Mouse (Mus musculus) intestine, postnatal 0 days (tissue): Measurements from ENCODE around the gene Eps8l1. TPM values are rescaled to one million over a fixed set of nuclear protein-coding genes. Genes with fewer than 3 reads are reported as not detected.

Experiments used
- ATAC-seq: fragments of 200-750 bp; cut with Nextera tagmentation; 2 replicates; pipeline ENCODE4 v1.8.0; 2017; ENCODE audit warnings: mild to moderate bottlenecking, moderate TSS enrichment, moderate library complexity
- H3K27ac ChIP-seq: fragments of 300-500 bp; sonication (generic); 2 replicates; pipeline ENCODE4 v1.5.1; 2014; ENCODE audit warnings: mild to moderate bottlenecking, low read depth, low read length, moderate library complexity
- H3K27me3 ChIP-seq: fragments of 300-500 bp; sonication (generic); replicated peaks from 2 replicates; pipeline ENCODE4 v1.6.1; 2014; ENCODE audit warnings: low read length, mixed read lengths; ENCODE audit not compliant: control insufficient read depth, insufficient read depth
- H3K36me3 ChIP-seq: fragments of 300-500 bp; sonication (generic); 2 replicates; pipeline ENCODE4 v1.6.1; 2014; ENCODE audit warnings: mild to moderate bottlenecking, moderate library complexity; ENCODE audit not compliant: control insufficient read depth, insufficient read depth
- H3K4me1 ChIP-seq: fragments of 300-500 bp; sonication (generic); replicated peaks from 2 replicates; pipeline ENCODE4 v1.6.1; 2014; ENCODE audit warnings: antibody characterized with exemption, low read length, mixed read lengths; ENCODE audit not compliant: control insufficient read depth, insufficient read depth
- H3K4me2 ChIP-seq: fragments of 300-500 bp; sonication (generic); replicated peaks from 2 replicates; pipeline ENCODE4 v1.6.1; 2014; ENCODE audit warnings: low read depth, mild to moderate bottlenecking, moderate library complexity
- H3K4me3 ChIP-seq: fragments of 300-500 bp; sonication (generic); 2 replicates; pipeline ENCODE4 v1.5.1; 2014; ENCODE audit warnings: low read depth, low read length
- H3K9ac ChIP-seq: fragments of 300-500 bp; sonication (generic); 2 replicates; pipeline ENCODE4 v1.6.1; 2014; ENCODE audit warnings: mild to moderate bottlenecking, low read depth, low read length
- H3K9me3 ChIP-seq: fragments of 300-500 bp; sonication (generic); 2 replicates; pipeline ENCODE4 v1.6.1; 2016; ENCODE audit warnings: mixed run types; ENCODE audit not compliant: control insufficient read depth
- CTCF ChIP-seq: sonication (generic); IDR thresholded peaks from 2 replicates; pipeline ENCODE4 v1.5.1; 2016; ENCODE audit warnings: low read depth, mild to moderate bottlenecking, control low read depth, antibody characterized with exemption, moderate library complexity
- WGBS: fragments of 180-500 bp; shearing (Covaris S2); extraction: QIAGEN DNeasy Blood & Tissue Kit; methylation state at CpG from one replicate; pipeline ENCODE4 v1.1.7; 2014; 5-methylcytosine and 5-hydroxymethylcytosine counted together
- polyA plus RNA-seq: library from polyadenylated mRNA; unstranded; fragments of >200 nt; fragmentation: Nextera tagmentation; extraction: Ambion mirVana; gene quantifications from 2 replicates; pipeline ENCODE4 v1.2.1, GENCODE M21; 2015

Gene Eps8l1
- polyA plus RNA-seq, 1 experiment from 2014 or later: 1.7 TPM

- peaks cover 54% of the 10 kb centered on the region for H3K36me3 ChIP-seq
- no peak overlapping the region for H3K9ac ChIP-seq
- peak; percentile 90 for TF ChIP-seq CTCF
- H3K27me3 ChIP-seq: no peaks in the 10 kb centered on the region
- H3K27ac ChIP-seq: no peak overlapping the region
- H3K4me2 ChIP-seq: no peak overlapping the region
- no peaks in the 10 kb centered on the region for H3K4me1 ChIP-seq
- 81% methylated on average over 6 of the region's 6 CpGs for WGBS
- no peak overlapping the region for H3K4me3 ChIP-seq
- no peaks in the 10 kb centered on the region for H3K9me3 ChIP-seq
- no peak for ATAC-seq
Measured at GRCm38 (mm10) chr7:4431548-4431947, 28.9 kb upstream of the Eps8l1 start.

GRCm38 (mm10) chr7:4432026-4432425 lies 28.4 kb upstream of the Eps8l1 start:
- H3K27me3 ChIP-seq: no peaks in the 10 kb centered on the region
- H3K4me3 ChIP-seq: no peak overlapping the region
- H3K36me3 ChIP-seq: peaks cover 55% of the 10 kb centered on the region
- no peak overlapping the region for H3K4me2 ChIP-seq
- no peak for TF ChIP-seq CTCF
- no peaks in the 10 kb centered on the region for H3K4me1 ChIP-seq
- no peak for ATAC-seq
- H3K27ac ChIP-seq: no peak overlapping the region
- H3K9me3 ChIP-seq: no peaks in the 10 kb centered on the region
- 95% methylated on average over 8 of the region's 8 CpGs for WGBS
- no peak overlapping the region for H3K9ac ChIP-seq

- Histone ChIP-seq H3K9ac (no peak overlapping the region), H3K27me3 (no peaks in the 10 kb centered on the region), H3K27ac (no peak overlapping the region), H3K9me3 (no peaks in the 10 kb centered on the region), H3K4me3 (no peak overlapping the region), H3K36me3 (peaks cover 66% of the 10 kb centered on the region), H3K4me2 (no peak overlapping the region), H3K4me1 (no peaks in the 10 kb centered on the region)
- ATAC-seq: no peak
- no peak for TF ChIP-seq CTCF
- 84% methylated on average over 2 of the region's 2 CpGs for WGBS
Measured at GRCm38 (mm10) chr7:4437721-4438120, 22.8 kb upstream of the Eps8l1 start.

- no peak overlapping the region for H3K4me3 ChIP-seq
- H3K4me1 ChIP-seq: no peaks in the 10 kb centered on the region
- H3K36me3 ChIP-seq: peaks cover 51% of the 10 kb centered on the region
- no peak for ATAC-seq
- TF ChIP-seq CTCF: no peak
- no peak overlapping the region for H3K27ac ChIP-seq
- H3K9me3 ChIP-seq: no peaks in the 10 kb centered on the region
- H3K27me3 ChIP-seq: no peaks in the 10 kb centered on the region
- no peak overlapping the region for H3K4me2 ChIP-seq
- no peak overlapping the region for H3K9ac ChIP-seq
- 90% methylated on average over 10 of the region's 10 CpGs for WGBS
Measured at GRCm38 (mm10) chr7:4440549-4440948, 19.9 kb upstream of the Eps8l1 start.

- peak; percentile 96 for ATAC-seq
- Histone ChIP-seq H3K9me3 (no peaks in the 10 kb centered on the region), H3K4me3 (peak within 1 kb of the TSS; percentile 60), H3K4me2 (peak within 1 kb of the TSS; percentile 74), H3K4me1 (no peaks in the 10 kb centered on the region), H3K27ac (0 out of 2 replicates have a peak within 1 kb of the TSS, but pooled peaks have one; percentile 41), H3K27me3 (no peaks in the 10 kb centered on the region), H3K9ac (peak within 1 kb of the TSS; percentile 51), H3K36me3 (peaks cover 30% of the 10 kb centered on the region)
- under 1% methylated on average over 35 of the region's 35 CpGs for WGBS
- TF ChIP-seq CTCF: peak; percentile 38
Measured at GRCm38 (mm10) chr7:4445216-4445791, 15.2 kb upstream of the Eps8l1 start, which contains the start of gene Rdh13. TSS of gene Rdh13 (minus strand) at chr7:4445649.

GRCm38 (mm10) chr7:4447138-4447537 lies 13.3 kb upstream of the Eps8l1 start:
- no peaks in the 10 kb centered on the region for H3K9me3 ChIP-seq
- TF ChIP-seq CTCF: peak; percentile 41
- no peak overlapping the region for H3K4me2 ChIP-seq
- no peak overlapping the region for H3K4me3 ChIP-seq
- WGBS: 0% methylated on average over 1 of the region's 1 CpGs
- H3K36me3 ChIP-seq: peaks cover 15% of the 10 kb centered on the region
- no peaks in the 10 kb centered on the region for H3K27me3 ChIP-seq
- no peak overlapping the region for H3K27ac ChIP-seq
- ATAC-seq: no peak
- no peak overlapping the region for H3K9ac ChIP-seq
- H3K4me1 ChIP-seq: no peaks in the 10 kb centered on the region
